Mouse (Mus musculus) ES-Bruce4 (cell line): Measurements from ENCODE around the gene Letm1.

Source experiments
- CTCF ChIP-seq: IDR thresholded peaks from one replicate; pipeline ENCODE4 v1.8.1; 2011; ENCODE audit warnings: low read depth, low read length
- EP300 ChIP-seq: IDR thresholded peaks from 2 replicates; pipeline ENCODE4 v1.6.1; 2011; ENCODE audit warnings: low read depth, low read length; ENCODE audit not compliant: insufficient read depth

- TF ChIP-seq CTCF (no peak), EP300 (no peak)
Observed at GRCm38 (mm10) chr5:33716467-33716866, 66.2 kb downstream of the Letm1 start.
